Mouse (Mus musculus): ENCODE measurements around the gene Mical2. TPM values are rescaled to one million over a fixed set of nuclear protein-coding genes. Genes with fewer than 3 reads are reported as not detected.

Mical2 gene
- 1.2 and 1.5 TPM in 2 replicates for polyA plus RNA-seq (2014; fragmentation: Nextera tagmentation; extraction: Ambion mirVana)

DNA sequence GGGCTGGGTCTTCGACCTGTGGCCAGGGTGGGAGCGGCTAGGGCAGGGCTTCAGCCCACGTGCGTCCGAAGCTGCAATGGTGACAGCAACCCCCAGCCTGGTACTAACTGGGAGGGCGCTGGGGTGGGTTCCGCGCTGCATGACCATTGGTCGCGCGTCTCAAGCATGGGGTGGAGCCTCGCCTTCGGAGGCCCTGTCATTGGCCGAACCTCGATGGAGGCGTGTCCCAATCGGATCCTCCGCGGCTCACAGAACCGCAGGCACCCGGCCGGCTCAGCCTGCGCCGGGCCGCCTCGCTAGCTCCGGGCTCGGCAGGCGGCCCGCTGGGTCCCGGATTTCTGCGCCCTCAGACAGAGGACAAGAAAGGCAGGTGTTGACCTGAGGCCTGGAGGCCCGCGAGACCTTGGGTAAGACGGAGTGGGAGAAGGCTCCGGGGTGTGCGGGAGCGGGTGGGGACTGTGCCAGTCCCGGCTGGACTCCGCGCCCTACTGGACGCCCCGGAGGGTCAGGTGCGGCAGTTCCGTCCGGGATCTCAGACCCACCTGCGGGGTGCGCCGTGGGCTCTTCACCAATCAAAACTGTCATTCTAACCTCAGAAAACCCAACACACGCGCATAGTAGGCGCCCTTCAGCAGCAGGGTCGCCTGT lies at the start of gene Mical2:
Gene Mical2, plus strand, starts transcription at position 242 of the 648 bp plus-strand sequence.
- under 1% methylated on average over 53 of the region's 53 CpGs for whole genome bisulfite sequencing
- H3K27me3 ChIP-seq (ENCODE audit: control insufficient read depth, insufficient read depth, low read length), result peaks cover 24% of the 10 kb centered on the region
- DNase-seq (ENCODE audit: low spot score, missing footprints), result peak; percentile 96
- peak; percentile 98 for ATAC-seq (ENCODE audit: low FRiP score)
- peak within 1 kb of the TSS; percentile 55 for H3K4me3 ChIP-seq (ENCODE audit: low read depth, low read length)
- no peak within 1 kb of the TSS for H3K27ac ChIP-seq (ENCODE audit: low read depth, low read length)
- no peaks in the 10 kb centered on the region for H3K9me3 ChIP-seq (ENCODE audit: control insufficient read depth, low read length)
- H3K4me2 ChIP-seq, result peak within 1 kb of the TSS; percentile 95
- peak within 1 kb of the TSS; percentile 47; the same call in 1 of the 2 replicates for H3K9ac ChIP-seq (ENCODE audit: low read length)
- no peaks in the 10 kb centered on the region for H3K36me3 ChIP-seq (ENCODE audit: control insufficient read depth, insufficient read depth, low read length)
- H3K4me1 ChIP-seq (ENCODE audit: control insufficient read depth, insufficient read depth, low read length), result peaks cover 9% of the 10 kb centered on the region

DNA sequence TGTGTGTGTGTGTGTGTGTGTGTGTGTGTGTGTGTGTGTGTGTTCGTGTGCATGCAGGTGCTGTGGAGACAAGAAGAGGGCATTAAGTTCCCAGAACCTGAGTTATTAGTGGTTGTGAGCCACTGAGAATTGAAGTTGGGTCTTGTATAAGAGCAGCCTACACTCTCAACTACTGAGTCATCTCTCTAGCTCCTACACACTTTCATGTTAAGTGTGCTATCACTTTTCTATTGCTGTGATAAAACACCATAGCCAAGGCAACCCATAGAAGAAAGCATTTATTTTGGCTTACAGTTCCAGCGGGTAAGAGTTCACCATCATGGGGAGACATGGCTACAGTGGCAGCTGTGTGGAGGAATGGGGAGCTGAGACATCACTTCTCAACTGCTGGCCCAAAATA lies 49.0 kb upstream of the Mical2 start:
- whole genome bisulfite sequencing, result 88% methylated on average over 2 of the region's 2 CpGs

DNA sequence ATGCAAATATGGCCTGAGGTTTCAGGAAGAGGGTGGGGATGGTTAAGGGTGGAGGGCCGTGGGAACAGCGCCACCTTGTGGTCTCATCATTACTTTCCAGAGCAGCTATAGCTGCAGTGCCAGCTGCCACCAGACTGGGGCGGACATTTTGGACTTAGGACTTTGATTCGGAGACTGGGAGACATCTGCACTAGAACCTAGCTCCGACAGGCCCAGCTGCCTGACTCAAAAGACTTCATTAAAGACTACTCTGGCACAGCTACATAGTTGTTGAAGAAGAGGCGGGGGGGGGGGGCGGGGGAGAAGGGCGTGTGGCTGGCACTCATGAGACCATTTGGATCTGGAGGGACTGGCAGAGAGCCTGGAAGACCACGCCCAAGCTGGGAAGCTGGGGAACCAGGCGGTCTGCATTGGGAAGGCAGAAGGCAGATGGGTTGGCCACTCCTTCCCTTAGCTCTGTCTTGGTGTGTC lies 45.4 kb upstream of the Mical2 start:
- no peak overlapping the region for H3K4me3 ChIP-seq (ENCODE audit: low read depth, low read length)
- whole genome bisulfite sequencing, result 13% methylated on average over 9 of the region's 10 CpGs
- no peak overlapping the region for H3K9ac ChIP-seq (ENCODE audit: low read length)
- H3K27ac ChIP-seq (ENCODE audit: low read depth, low read length), result no peak overlapping the region
- DNase-seq (ENCODE audit: low spot score, missing footprints) (peak; percentile 99), ATAC-seq (ENCODE audit: low FRiP score) (peak; percentile 76; the same call in 1 of the 2 replicates)
- H3K4me1 ChIP-seq (ENCODE audit: control insufficient read depth, insufficient read depth, low read length), result no peaks in the 10 kb centered on the region
- peak overlapping the region; percentile 22; the same call in 1 of the 2 replicates for H3K4me2 ChIP-seq
- H3K9me3 ChIP-seq (ENCODE audit: control insufficient read depth, low read length), result no peaks in the 10 kb centered on the region
- no peaks in the 10 kb centered on the region for H3K27me3 ChIP-seq (ENCODE audit: control insufficient read depth, insufficient read depth, low read length)
- no peaks in the 10 kb centered on the region for H3K36me3 ChIP-seq (ENCODE audit: control insufficient read depth, insufficient read depth, low read length)

More for the DNA sequence above, 49.0 kb upstream of the Mical2 start:
- no peak overlapping the region for H3K9ac ChIP-seq (ENCODE audit: low read length)
- no peaks in the 10 kb centered on the region for H3K27me3 ChIP-seq (ENCODE audit: control insufficient read depth, insufficient read depth, low read length)
- H3K4me1 ChIP-seq (ENCODE audit: control insufficient read depth, insufficient read depth, low read length), result no peaks in the 10 kb centered on the region
- no peaks in the 10 kb centered on the region for H3K9me3 ChIP-seq (ENCODE audit: control insufficient read depth, low read length)
- no peak overlapping the region for H3K4me3 ChIP-seq (ENCODE audit: low read depth, low read length)
- DNase-seq (ENCODE audit: low spot score, missing footprints), result no peak
- H3K36me3 ChIP-seq (ENCODE audit: control insufficient read depth, insufficient read depth, low read length), result no peaks in the 10 kb centered on the region
- H3K27ac ChIP-seq (ENCODE audit: low read depth, low read length), result no peak overlapping the region
- no peak for ATAC-seq (ENCODE audit: low FRiP score)
- no peak overlapping the region for H3K4me2 ChIP-seq

DNA sequence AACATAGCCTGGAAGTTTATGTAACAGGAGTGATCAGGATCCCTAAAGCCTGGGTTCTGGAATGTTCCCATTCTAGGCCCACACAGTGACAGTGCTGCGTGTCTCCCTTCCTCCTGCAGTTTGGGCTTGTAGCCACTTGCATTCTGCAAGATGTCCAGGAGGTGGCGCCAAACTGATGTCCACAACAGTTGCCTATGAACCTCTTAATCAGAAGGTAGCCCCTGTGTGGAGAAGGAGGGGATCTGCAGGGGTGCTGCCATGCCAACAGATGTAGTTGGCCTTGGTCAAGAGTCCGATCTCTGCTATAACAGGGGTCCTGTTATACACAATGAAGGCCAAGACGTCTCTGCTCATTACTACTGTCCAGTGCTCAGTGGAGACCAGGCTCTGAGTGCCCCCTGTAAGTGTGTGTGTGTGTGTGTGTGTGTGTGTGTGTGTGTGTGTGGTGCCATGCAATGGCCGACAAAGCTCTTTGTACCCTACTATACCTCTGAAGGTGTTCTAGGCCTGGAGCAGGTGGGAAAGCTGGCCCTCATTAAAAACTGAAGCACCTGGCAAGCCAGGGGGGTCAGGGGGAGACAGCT lies 42.3 kb upstream of the Mical2 start:
- H3K36me3 ChIP-seq (ENCODE audit: control insufficient read depth, insufficient read depth, low read length), result no peaks in the 10 kb centered on the region
- H3K4me1 ChIP-seq (ENCODE audit: control insufficient read depth, insufficient read depth, low read length), result no peaks in the 10 kb centered on the region
- H3K9me3 ChIP-seq (ENCODE audit: control insufficient read depth, low read length), result no peaks in the 10 kb centered on the region
- H3K4me2 ChIP-seq, result no peak overlapping the region
- H3K9ac ChIP-seq (ENCODE audit: low read length), result no peak overlapping the region
- WGBS, result 35% methylated on average over 5 of the region's 5 CpGs
- ATAC-seq (ENCODE audit: low FRiP score), result peak; percentile 71
- H3K4me3 ChIP-seq (ENCODE audit: low read depth, low read length), result no peak overlapping the region
- no peak overlapping the region for H3K27ac ChIP-seq (ENCODE audit: low read depth, low read length)
- peak; percentile 99 for DNase-seq (ENCODE audit: low spot score, missing footprints)
- H3K27me3 ChIP-seq (ENCODE audit: control insufficient read depth, insufficient read depth, low read length), result no peaks in the 10 kb centered on the region

GRCm38 (mm10) chr7:112184519-112185225 lies 41.0 kb upstream of the Mical2 start:
- H3K4me1 ChIP-seq (ENCODE audit: control insufficient read depth, insufficient read depth, low read length), result no peaks in the 10 kb centered on the region
- no peak overlapping the region for H3K4me3 ChIP-seq (ENCODE audit: low read depth, low read length)
- H3K27me3 ChIP-seq (ENCODE audit: control insufficient read depth, insufficient read depth, low read length), result no peaks in the 10 kb centered on the region
- no peak overlapping the region for H3K27ac ChIP-seq (ENCODE audit: low read depth, low read length)
- H3K36me3 ChIP-seq (ENCODE audit: control insufficient read depth, insufficient read depth, low read length), result no peaks in the 10 kb centered on the region
- DNase-seq (ENCODE audit: low spot score, missing footprints), result no peak
- H3K9ac ChIP-seq (ENCODE audit: low read length), result no peak overlapping the region
- no peaks in the 10 kb centered on the region for H3K9me3 ChIP-seq (ENCODE audit: control insufficient read depth, low read length)
- no peak overlapping the region for H3K4me2 ChIP-seq
- no peak for ATAC-seq (ENCODE audit: low FRiP score)
- WGBS, result 86% methylated on average over 6 of the region's 6 CpGs

- DNase-seq (ENCODE audit: low spot score, missing footprints) (no peak), ATAC-seq (ENCODE audit: low FRiP score) (no peak)
- Histone ChIP-seq H3K27ac (ENCODE audit: low read depth, low read length) (no peak overlapping the region), H3K27me3 (ENCODE audit: control insufficient read depth, insufficient read depth, low read length) (no peaks in the 10 kb centered on the region), H3K9ac (ENCODE audit: low read length) (no peak overlapping the region), H3K4me3 (ENCODE audit: low read depth, low read length) (no peak overlapping the region), H3K4me1 (ENCODE audit: control insufficient read depth, insufficient read depth, low read length) (no peaks in the 10 kb centered on the region), H3K4me2 (no peak overlapping the region), H3K36me3 (ENCODE audit: control insufficient read depth, insufficient read depth, low read length) (no peaks in the 10 kb centered on the region), H3K9me3 (ENCODE audit: control insufficient read depth, low read length) (no peaks in the 10 kb centered on the region)
- 71% methylated on average over 9 of the region's 9 CpGs for WGBS
These were observed 40.4 kb upstream of the Mical2 start for GRCm38 (mm10) chr7:112185226-112185745.

DNA sequence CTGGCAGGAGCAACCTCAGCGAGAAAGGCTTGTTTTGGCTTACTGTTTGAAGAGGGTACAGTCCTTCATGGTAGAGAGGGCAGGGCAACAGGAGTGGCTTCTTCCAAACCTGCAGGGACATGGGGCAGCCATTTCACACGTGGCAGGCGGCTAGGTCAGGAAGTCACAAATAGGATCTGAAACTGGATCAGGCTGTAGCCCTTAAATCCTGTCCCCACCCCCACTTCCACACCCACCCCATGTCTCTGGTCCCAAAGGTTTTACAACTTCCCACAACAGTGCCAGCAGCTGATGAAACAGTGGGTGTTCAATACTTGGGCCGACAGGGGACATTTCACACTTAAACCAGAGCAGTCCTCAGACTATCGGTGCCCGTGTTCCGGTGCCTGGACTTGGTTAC lies 38.8 kb upstream of the Mical2 start:
- ATAC-seq (ENCODE audit: low FRiP score) (no peak), DNase-seq (ENCODE audit: low spot score, missing footprints) (no peak)
- Histone ChIP-seq H3K4me1 (ENCODE audit: control insufficient read depth, insufficient read depth, low read length) (no peaks in the 10 kb centered on the region), H3K4me2 (no peak overlapping the region), H3K27me3 (ENCODE audit: control insufficient read depth, insufficient read depth, low read length) (no peaks in the 10 kb centered on the region), H3K27ac (ENCODE audit: low read depth, low read length) (no peak overlapping the region), H3K9ac (ENCODE audit: low read length) (no peak overlapping the region), H3K4me3 (ENCODE audit: low read depth, low read length) (no peak overlapping the region), H3K36me3 (ENCODE audit: control insufficient read depth, insufficient read depth, low read length) (no peaks in the 10 kb centered on the region), H3K9me3 (ENCODE audit: control insufficient read depth, low read length) (no peaks in the 10 kb centered on the region)
- 90% methylated on average over 7 of the region's 7 CpGs for WGBS

DNA sequence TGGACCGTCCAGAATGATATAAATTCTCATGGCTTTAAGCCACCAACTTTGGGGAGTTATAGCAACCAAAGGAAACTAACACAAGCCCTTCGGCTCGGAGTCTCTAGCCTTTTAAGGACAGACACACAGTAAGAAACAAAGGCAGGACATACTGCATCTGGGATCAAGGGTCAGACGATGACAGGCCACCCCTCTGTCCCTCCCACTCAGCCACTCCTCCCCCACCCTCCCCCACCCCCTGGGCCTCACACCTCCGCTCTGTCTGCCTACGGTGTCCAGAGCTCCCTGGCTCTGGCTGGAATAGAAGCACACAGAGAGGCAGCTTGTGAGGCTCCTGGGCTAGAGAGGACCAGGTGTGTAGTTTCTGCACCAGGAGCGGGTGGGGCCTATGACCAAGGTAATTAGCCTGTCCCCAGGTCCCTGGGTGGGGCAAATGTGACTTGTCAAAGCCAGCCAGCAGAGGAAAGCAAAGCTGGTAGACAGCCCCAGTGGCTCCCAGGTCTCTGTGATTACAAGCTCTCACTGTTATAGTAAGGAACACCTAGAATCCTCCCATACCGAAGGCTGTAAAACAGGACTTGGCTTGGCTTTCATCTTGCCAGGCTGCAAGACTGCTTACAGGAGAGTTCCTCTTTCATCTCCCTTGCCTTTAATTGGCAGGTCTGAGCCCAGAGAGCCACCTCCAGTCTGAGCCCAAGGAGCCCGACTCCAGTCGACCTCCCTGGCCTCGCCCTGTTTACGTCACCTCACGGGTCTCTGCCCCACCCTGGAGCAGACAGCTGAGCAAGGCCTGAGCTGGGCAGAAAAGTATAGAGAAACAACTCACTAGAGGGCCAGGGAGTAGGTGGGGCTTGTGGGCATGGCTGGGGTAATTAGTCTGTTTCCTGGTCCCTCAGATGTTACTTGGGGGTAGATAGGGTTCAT lies 37.9 kb upstream of the Mical2 start:
- H3K9ac ChIP-seq (ENCODE audit: low read length), result no peak overlapping the region
- DNase-seq (ENCODE audit: low spot score, missing footprints) (peak; percentile 59), ATAC-seq (ENCODE audit: low FRiP score) (no peak)
- no peaks in the 10 kb centered on the region for H3K9me3 ChIP-seq (ENCODE audit: control insufficient read depth, low read length)
- H3K4me1 ChIP-seq (ENCODE audit: control insufficient read depth, insufficient read depth, low read length), result no peaks in the 10 kb centered on the region
- H3K27ac ChIP-seq (ENCODE audit: low read depth, low read length), result no peak overlapping the region
- H3K4me2 ChIP-seq, result no peak overlapping the region
- H3K4me3 ChIP-seq (ENCODE audit: low read depth, low read length), result no peak overlapping the region
- WGBS, result 76% methylated on average over 13 of the region's 13 CpGs
- no peaks in the 10 kb centered on the region for H3K27me3 ChIP-seq (ENCODE audit: control insufficient read depth, insufficient read depth, low read length)
- H3K36me3 ChIP-seq (ENCODE audit: control insufficient read depth, insufficient read depth, low read length), result no peaks in the 10 kb centered on the region

All from midbrain, embryonic 11.5 days (tissue).